Mouse (Mus musculus) retina, postnatal 7 days (tissue): ENCODE data around the gene Ttc1.
A peak's percentile ranks its signal among the peaks of the same experiment; 100 is the strongest.

ENCODE experiments used
- DNase-seq: peaks from one replicate; pipeline ENCODE4 v3.0.0-alpha.2; 2012; ENCODE audit warnings: low read depth, low spot score

Gene Ttc1

GRCm38 (mm10) chr11:43703552-43703951 lies 44.3 kb downstream of the Ttc1 start:
- no peak for DNase-seq

DNA sequence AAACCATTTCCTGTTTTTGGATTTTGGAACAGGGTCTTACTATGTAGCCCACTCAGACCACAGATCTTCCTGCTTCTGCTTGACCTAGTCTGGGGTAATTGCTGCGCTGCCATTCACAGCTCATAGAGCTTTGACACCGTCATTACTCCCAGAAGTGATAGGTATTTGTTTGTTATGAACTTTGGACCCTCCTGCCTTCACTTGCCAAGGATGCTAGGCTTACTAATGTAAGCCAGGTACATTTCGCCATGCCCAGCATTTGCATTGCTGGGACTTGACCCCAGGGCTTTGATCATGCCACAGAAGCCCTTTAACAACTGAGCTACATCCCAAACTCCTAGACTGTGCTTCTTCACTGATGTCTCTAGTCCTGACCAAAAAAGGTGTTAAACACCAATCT lies 47.5 kb downstream of the Ttc1 start:
- no peak for DNase-seq

- no peak for DNase-seq
These were observed 49.2 kb downstream of the Ttc1 start for GRCm38 (mm10) chr11:43698621-43699020.

- no peak for DNase-seq
These were observed 51.2 kb downstream of the Ttc1 start for GRCm38 (mm10) chr11:43696623-43697022.

GRCm38 (mm10) chr11:43688850-43689249 lies 59.0 kb downstream of the Ttc1 start:
- DNase-seq: no peak

DNA sequence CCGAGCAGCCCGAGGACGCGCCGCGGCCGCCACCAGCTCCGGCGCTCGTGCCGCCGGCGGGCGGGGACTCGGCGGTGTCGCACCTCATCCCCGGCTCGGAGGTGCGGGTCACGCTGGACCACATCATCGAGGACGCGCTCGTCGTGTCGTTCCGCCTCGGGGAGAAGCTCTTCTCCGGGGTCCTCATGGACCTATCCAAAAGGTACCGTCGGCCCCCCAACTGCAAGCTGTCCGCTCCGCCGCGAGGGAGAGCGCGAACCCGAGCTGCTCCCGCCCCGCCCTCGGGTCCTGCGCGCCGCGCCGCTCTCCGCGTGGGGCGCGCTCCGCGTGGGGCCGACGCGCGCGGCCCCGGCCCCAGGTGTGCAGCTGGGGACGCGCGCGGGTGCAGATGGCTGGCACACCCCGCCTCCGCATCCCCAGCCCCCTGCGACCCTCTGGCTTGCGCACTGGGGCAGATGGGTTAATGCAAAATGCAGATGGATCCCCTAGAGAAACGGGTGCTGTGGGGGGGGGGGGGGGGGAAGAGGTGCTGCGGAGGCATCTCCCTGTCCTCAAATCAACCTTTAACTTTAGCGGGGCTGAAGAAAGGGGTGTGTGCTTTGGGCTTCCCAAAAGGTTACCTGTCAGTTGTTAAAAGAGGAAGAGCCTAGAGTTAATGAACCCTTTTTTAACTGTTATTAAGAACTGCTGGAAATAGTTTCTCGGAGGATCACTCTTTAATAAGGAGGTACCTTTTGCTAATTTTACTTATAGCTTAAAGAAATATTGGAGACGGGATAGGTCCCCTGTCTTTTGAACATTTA lies 65.2 kb downstream of the Ttc1 start:
- peak; percentile 36 for DNase-seq

DNA sequence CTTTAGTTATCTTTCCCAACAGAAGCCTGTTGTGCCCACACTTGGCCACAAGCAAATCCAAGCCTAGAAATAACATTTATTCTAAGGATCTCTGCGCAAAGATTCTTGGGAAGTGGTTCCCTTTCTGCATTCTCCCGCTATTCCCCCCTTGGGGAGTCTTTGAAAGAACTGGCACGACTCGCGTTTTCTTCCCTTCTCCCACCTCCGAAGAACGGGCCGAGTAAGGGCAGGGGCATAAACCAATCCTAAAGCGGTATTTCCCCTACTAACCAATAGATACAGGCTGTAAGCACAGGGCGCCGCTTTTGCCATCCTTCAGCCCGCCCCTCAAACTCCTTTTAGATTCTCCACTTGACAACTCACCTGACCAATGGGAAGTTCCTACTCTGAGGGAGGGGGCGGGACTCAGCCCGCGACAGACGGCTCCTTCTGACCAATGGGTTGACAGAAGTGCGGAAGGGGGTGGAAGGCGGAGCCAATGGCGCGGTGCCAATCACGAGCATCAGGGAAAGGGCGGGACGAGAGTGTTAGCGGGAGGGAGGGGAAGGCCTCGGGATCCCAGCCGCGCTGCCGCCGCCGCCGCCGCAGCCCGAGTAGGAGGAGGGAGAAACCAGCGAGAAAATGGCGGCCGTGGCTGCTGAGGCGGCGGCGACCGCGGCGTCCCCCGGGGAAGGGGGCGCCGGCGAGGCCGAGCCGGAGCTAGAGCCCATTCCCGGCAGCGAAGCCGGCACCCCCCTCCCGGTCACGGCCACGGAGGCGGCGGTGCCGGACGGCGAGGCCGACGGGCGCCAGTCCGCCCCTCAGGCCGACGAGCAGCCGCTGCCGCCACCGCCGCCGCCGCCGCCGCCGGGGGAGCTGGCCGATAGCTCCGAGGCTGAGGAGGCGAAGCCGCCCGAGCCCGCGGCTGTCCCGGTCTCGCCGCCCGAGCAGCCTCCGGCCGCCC lies 66.1 kb downstream of the Ttc1 start, which contains the start of gene Pwwp2a:
Pwwp2a (plus strand) TSS at position 527 of the 943 bp plus-strand sequence.
- DNase-seq: peak; percentile 99
